In genomic region chr10:57638250-57638649, GRCm38 (mm10) we compare ENCODE assay signal across 27 mouse cellular contexts. TPM values are rescaled to one million over a fixed set of nuclear protein-coding genes. Genes with fewer than 3 reads are reported as not detected.
DNase-seq lines count a peak whose midpoint lies in the region; ATAC-seq lines count a peak whose summit lies in the region.
"Had no signal": no experiment of that assay in that cellular context is flagged by ENCODE, and none has a peak within 500 bp of the region (broad histone marks: within the 10 kb centered on the region; RNA-seq: fewer than 3 reads in every experiment).

No protein-coding gene starts in this region.

- H3K36me3 ChIP-seq in splenic B cell, adult 2 months (ENCODE audit: control insufficient read depth, insufficient read depth, low read length, poor library complexity, severe bottlenecking): no peaks in the 10 kb centered on the region; the same call in 1 of the 2 replicates
- no peaks in the 10 kb centered on the region for H3K36me3 ChIP-seq in hindbrain, embryonic 14.5 days (replicated peaks; ENCODE audit: control insufficient read depth, insufficient read depth)
- no peaks in the 10 kb centered on the region for H3K36me3 ChIP-seq in midbrain, embryonic 13.5 days
- H3K36me3 ChIP-seq: embryonic facial prominence, embryonic 13.5 days; embryonic facial prominence, embryonic 15.5 days; forebrain, embryonic 10.5 days; forebrain, embryonic 12.5 days; G1E had no signal

- DNase-seq in splenic B cell, adult 2 months (ENCODE audit: low read depth, low spot score): peak; percentile 13
- no peak for DNase-seq in hindbrain, embryonic 14.5 days (ENCODE audit: low spot score)
- DNase-seq: adrenal gland, adult 8-10 months; adrenal gland, postnatal 14 days; adrenal gland, postnatal 36 days; cerebellum, adult 11-12 months; cerebellum, adult 2 months; cerebellum, adult 9-10 months; cerebellum, postnatal 10 days; cerebellum, postnatal 25 days; embryo, embryonic 11 days had no signal

- no peak overlapping the region for H3K9ac ChIP-seq in hindbrain, embryonic 14.5 days
- no peak overlapping the region for H3K9ac ChIP-seq in midbrain, embryonic 13.5 days (replicated peaks)
- H3K9ac ChIP-seq: embryonic facial prominence, embryonic 13.5 days; embryonic facial prominence, embryonic 15.5 days; forebrain, embryonic 12.5 days had no signal

- ATAC-seq in granulocyte monocyte progenitor cell, adult 5-6 weeks (replicated peaks; ENCODE audit: poor library complexity, severe bottlenecking): peak; percentile 57
- peak; percentile 28; the same call in 1 of the 2 replicates for ATAC-seq in megakaryocyte, adult 5-6 weeks (ENCODE audit: poor library complexity, severe bottlenecking)
- no peak for ATAC-seq in hindbrain, embryonic 14.5 days (ENCODE audit: low FRiP score)
- ATAC-seq in inflammation-experienced regulatory T-cells, adult 6 months: no peak
- ATAC-seq in midbrain, embryonic 13.5 days: no peak
- ATAC-seq: activated CD4-positive, CD25-positive, alpha-beta regulatory T cell, adult 4 months; CD4-positive, CD25-positive, alpha-beta regulatory T cell, adult 4 months; forebrain, embryonic 14.5 days; forebrain, embryonic 16.5 days; Patski had no signal

- H3K27me3 ChIP-seq in splenic B cell, adult 2 months (ENCODE audit: control insufficient read depth, insufficient read depth, low read length, poor library complexity, severe bottlenecking): no peaks in the 10 kb centered on the region
- H3K27me3 ChIP-seq in hindbrain, embryonic 14.5 days (ENCODE audit: control insufficient read depth, insufficient read depth, low read length): no peaks in the 10 kb centered on the region
- H3K27me3 ChIP-seq in midbrain, embryonic 13.5 days: no peaks in the 10 kb centered on the region
- H3K27me3 ChIP-seq: CH12.LX; embryonic facial prominence, embryonic 13.5 days; embryonic facial prominence, embryonic 15.5 days; forebrain, embryonic 12.5 days had no signal

- H3K4me3 ChIP-seq in hindbrain, embryonic 14.5 days (replicated peaks; ENCODE audit: low read length): no peak overlapping the region
- H3K4me3 ChIP-seq in midbrain, embryonic 13.5 days (replicated peaks): no peak overlapping the region
- H3K4me3 ChIP-seq: embryonic facial prominence, embryonic 13.5 days; embryonic facial prominence, embryonic 15.5 days; erythroblast, embryonic 14.5 days; forebrain, embryonic 10.5 days; forebrain, embryonic 12.5 days had no signal

- H3K4me2 ChIP-seq in hindbrain, embryonic 14.5 days (replicated peaks): no peak overlapping the region
- no peak overlapping the region for H3K4me2 ChIP-seq in midbrain, embryonic 13.5 days (replicated peaks)
- H3K4me2 ChIP-seq: embryonic facial prominence, embryonic 13.5 days; embryonic facial prominence, embryonic 15.5 days; forebrain, embryonic 12.5 days had no signal

- WGBS in hindbrain, embryonic 14.5 days: 84% methylated on average over 4 of the region's 4 CpGs
- 81% methylated on average over 4 of the region's 4 CpGs for WGBS in midbrain, embryonic 13.5 days

- no peaks in the 10 kb centered on the region for H3K9me3 ChIP-seq in hindbrain, embryonic 14.5 days (ENCODE audit: control insufficient read depth, low read length)
- no peaks in the 10 kb centered on the region for H3K9me3 ChIP-seq in midbrain, embryonic 13.5 days
- H3K9me3 ChIP-seq: embryonic facial prominence, embryonic 13.5 days; embryonic facial prominence, embryonic 15.5 days; forebrain, embryonic 10.5 days; forebrain, embryonic 12.5 days; G1E had no signal

- H3K4me1 ChIP-seq in hindbrain, embryonic 14.5 days (replicated peaks; ENCODE audit: control insufficient read depth, insufficient read depth, low read length): no peaks in the 10 kb centered on the region
- no peaks in the 10 kb centered on the region for H3K4me1 ChIP-seq in midbrain, embryonic 13.5 days (replicated peaks)
- H3K4me1 ChIP-seq: embryonic facial prominence, embryonic 13.5 days; embryonic facial prominence, embryonic 15.5 days; forebrain, embryonic 10.5 days; forebrain, embryonic 12.5 days had no signal

- no peak overlapping the region for H3K27ac ChIP-seq in hindbrain, embryonic 14.5 days
- no peak overlapping the region for H3K27ac ChIP-seq in midbrain, embryonic 13.5 days
- H3K27ac ChIP-seq: embryonic facial prominence, embryonic 13.5 days; embryonic facial prominence, embryonic 15.5 days; forebrain, embryonic 10.5 days; forebrain, embryonic 12.5 days had no signal

RNA-seq across cellular contexts. Expression of gene Pkib, which starts 6.5 kb away (rescaled TPM):
- total RNA-seq in granulocyte monocyte progenitor cell, adult 5-6 weeks (2014; fragmentation: Nextera tagmentation): 22.2 and 33.2 TPM in 2 replicates
- total RNA-seq in granulocyte monocyte progenitor cell, adult 5-6 weeks (2017): 19.0 and 21.4 TPM in 2 replicates
- 30.4 and 36.0 TPM in 2 replicates for total RNA-seq in megakaryocyte, adult 5-6 weeks (2015)
- total RNA-seq in megakaryocyte, adult 5-6 weeks (2017): 18.0 and 21.8 TPM in 2 replicates
- 1.7 and 2.1 TPM in 2 replicates for polyA plus RNA-seq in hindbrain, embryonic 14.5 days (2014; fragmentation: Nextera tagmentation; extraction: Ambion mirVana)
- polyA plus RNA-seq in inflammation-experienced regulatory T-cells, adult 6 months (2017; shearing (Covaris generic)): 1 to 10 TPM in 1 of 3 experiments, under 1 TPM in 1, not detected in 1; 0.36 to 1.7 TPM
- 5.9 and 7.8 TPM in 2 replicates for polyA plus RNA-seq in midbrain, embryonic 13.5 days (2015; fragmentation: Nextera tagmentation; extraction: Ambion mirVana)
- polyA plus RNA-seq: erythroblast, embryonic 14.5 days; G1E had no signal

Comparison
In these comparisons a context has a peak if more than half of its experiments do, and no peak if none do; other contexts are left out.
1. ATAC-seq: peak in granulocyte monocyte progenitor cell, adult 5-6 weeks (single experiment) and megakaryocyte, adult 5-6 weeks (single experiment); none in hindbrain, embryonic 14.5 days (single experiment), inflammation-experienced regulatory T-cells, adult 6 months (single experiment) and midbrain, embryonic 13.5 days (single experiment).